Mouse (Mus musculus): ENCODE data around the gene Rab5c.
A peak's percentile ranks its signal among the peaks of the same experiment; 100 is the strongest.

The Rab5c gene

GRCm38 (mm10) chr11:100719893-100720292 lies 18.1 kb downstream of the Rab5c start:
- DNase-seq = no peak

- no peak for DNase-seq
Observed at GRCm38 (mm10) chr11:100719312-100719711, 18.7 kb downstream of the Rab5c start.

- DNase-seq = no peak
Observed at GRCm38 (mm10) chr11:100718866-100719265, 19.1 kb downstream of the Rab5c start.

GRCm38 (mm10) chr11:100718462-100718861 lies 19.6 kb downstream of the Rab5c start:
- DNase-seq = no peak

GRCm38 (mm10) chr11:100716649-100717048 lies 21.4 kb downstream of the Rab5c start:
- no peak for DNase-seq

GRCm38 (mm10) chr11:100714948-100715347 lies 23.1 kb downstream of the Rab5c start:
- no peak for DNase-seq

- peak; percentile 75 to 78 for DNase-seq
Observed at GRCm38 (mm10) chr11:100714534-100714915, 23.5 kb downstream of the Rab5c start.

GRCm38 (mm10) chr11:100713735-100714533 lies 24.1 kb downstream of the Rab5c start, which contains the start of gene Hspb9:
Gene Hspb9 (plus strand): TSS chr11:100713850.
- peak; percentile 63 to 66 for DNase-seq

- DNase-seq = no peak
Observed at GRCm38 (mm10) chr11:100713174-100713573, 24.8 kb downstream of the Rab5c start.

GRCm38 (mm10) chr11:100711783-100712615 lies 26.0 kb downstream of the Rab5c start, which contains the start of gene Kat2a:
Gene Kat2a (minus strand): TSS chr11:100712465.
- DNase-seq = peak; percentile 59 to 69

- no peak for DNase-seq
Observed at GRCm38 (mm10) chr11:100710977-100711376, 27.0 kb downstream of the Rab5c start.

GRCm38 (mm10) chr11:100710528-100710927 lies 27.5 kb downstream of the Rab5c start:
- no peak for DNase-seq

- DNase-seq = no peak
Observed at GRCm38 (mm10) chr11:100709201-100709810, 28.7 kb downstream of the Rab5c start.

GRCm38 (mm10) chr11:100705095-100705747 lies 32.8 kb downstream of the Rab5c start:
- DNase-seq = no peak

- DNase-seq = peak; percentile 40 to 41
Observed at GRCm38 (mm10) chr11:100703851-100704531, 34.0 kb downstream of the Rab5c start, which contains the start of gene Dhx58. Gene Dhx58 (minus strand): TSS chr11:100704271.

GRCm38 (mm10) chr11:100703366-100703765 lies 34.6 kb downstream of the Rab5c start:
- no peak for DNase-seq

GRCm38 (mm10) chr11:100702906-100703305 lies 35.1 kb downstream of the Rab5c start:
- DNase-seq = no peak

- DNase-seq = peak; percentile 78 to 81
Observed at GRCm38 (mm10) chr11:100702081-100702851, 35.7 kb downstream of the Rab5c start.

GRCm38 (mm10) chr11:100701301-100701700 lies 36.7 kb downstream of the Rab5c start:
- peak; percentile 77 to 80 for DNase-seq

- DNase-seq = no peak
Observed at GRCm38 (mm10) chr11:100700710-100701109, 37.3 kb downstream of the Rab5c start.

GRCm38 (mm10) chr11:100697921-100698320 lies 40.1 kb downstream of the Rab5c start:
- no peak for DNase-seq
